Mouse (Mus musculus): Measurements from ENCODE around the gene Trmt61a.

GRCm38 (mm10) chr12:111689426-111689825 lies 11.5 kb downstream of the Trmt61a start:
- no peak for TF ChIP-seq CTCF (IDR thresholded peaks at IDR 0.05; ENCODE audit: insufficient read depth, low read length)
- no peak for TF ChIP-seq POLR2A (IDR thresholded peaks at IDR 0.05; ENCODE audit: borderline replicate concordance, extremely low read depth, low read depth, low read length)

Measured in lung, adult 2 months (tissue).